Mouse (Mus musculus): ENCODE results near the gene Kcnma1. TPM values are rescaled to one million over a fixed set of nuclear protein-coding genes. Genes with fewer than 3 reads are reported as not detected.

The Kcnma1 gene
- total and polyA plus RNA-seq, 3 experiments = not detected

- no peak for DNase-seq (ENCODE audit: low read depth, low spot score)
- Histone ChIP-seq H3K9me3 (replicated peaks; ENCODE audit: insufficient read depth, low read length) (no peaks in the 10 kb centered on the region), H3K9ac (ENCODE audit: control insufficient read depth, low read depth, low read length, poor library complexity, severe bottlenecking) (no peak overlapping the region), H3K27ac (ENCODE audit: control insufficient read depth, low read depth, low read length) (no peak overlapping the region), H3K27me3 (ENCODE audit: control insufficient read depth in 1 of 2, insufficient read depth in 2 of 2, low read length in 2 of 2) (no peaks in the 10 kb centered on the region), H3K36me3 (ENCODE audit: control insufficient read depth in 1 of 2, insufficient read depth in 2 of 2, low read length in 2 of 2) (no peaks in the 10 kb centered on the region), H3K4me3 (ENCODE audit: control insufficient read depth in 1 of 2, insufficient read depth in 1 of 2, low read depth in 2 of 2, low read length in 2 of 2) (no peak overlapping the region), H3K4me1 (ENCODE audit: control insufficient read depth in 1 of 2, insufficient read depth in 2 of 2, low read length in 2 of 2) (no peaks in the 10 kb centered on the region), H3K79me2 (ENCODE audit: control insufficient read depth, insufficient read depth, low read length, poor library complexity) (no peaks in the 10 kb centered on the region)
- no peak for TF ChIP-seq MEF2A (IDR thresholded peaks at IDR 0.05; ENCODE audit: extremely low read depth, insufficient replicate concordance, low read depth, low read length, poor library complexity, severe bottlenecking)
- TF ChIP-seq ZMIZ1 (IDR thresholded peaks at IDR 0.05; ENCODE audit: low read depth, low read length) = no peak
- TF ChIP-seq NELFE (IDR thresholded peaks at IDR 0.05; ENCODE audit: low read depth, low read length) = no peak
- no peak for TF ChIP-seq MYC (IDR thresholded peaks at IDR 0.05; ENCODE audit: low read depth, low read length)
- no peak for TF ChIP-seq HCFC1 (IDR thresholded peaks at IDR 0.05; ENCODE audit: low read depth, low read length)
- no peak for TF ChIP-seq MXI1 (IDR thresholded peaks at IDR 0.05; ENCODE audit: low read depth, low read length)
- no peak for TF ChIP-seq ELF1 (IDR thresholded peaks at IDR 0.05; ENCODE audit: low read depth, low read length)
- TF ChIP-seq UBTF (IDR thresholded peaks at IDR 0.05; ENCODE audit: borderline replicate concordance, insufficient read depth, low read depth, low read length) = no peak
- no peak for TF ChIP-seq EP300 (IDR thresholded peaks at IDR 0.05; ENCODE audit: low read depth in 1 of 2, low read length in 2 of 2)
Observed at GRCm38 (mm10) chr14:23618973-23619372, 395.3 kb downstream of the Kcnma1 start.

GRCm38 (mm10) chr14:23618081-23618480 lies 396.2 kb downstream of the Kcnma1 start:
- H3K9ac ChIP-seq (ENCODE audit: control insufficient read depth, low read depth, low read length, poor library complexity, severe bottlenecking) = no peak overlapping the region
- no peak overlapping the region for H3K27ac ChIP-seq (ENCODE audit: control insufficient read depth, low read depth, low read length)
- no peaks in the 10 kb centered on the region for H3K27me3 ChIP-seq (ENCODE audit: control insufficient read depth in 1 of 2, insufficient read depth in 2 of 2, low read length in 2 of 2)
- H3K4me1 ChIP-seq (ENCODE audit: control insufficient read depth in 1 of 2, insufficient read depth in 2 of 2, low read length in 2 of 2) = no peaks in the 10 kb centered on the region
- H3K9me3 ChIP-seq (replicated peaks; ENCODE audit: insufficient read depth, low read length) = no peaks in the 10 kb centered on the region
- no peaks in the 10 kb centered on the region for H3K36me3 ChIP-seq (ENCODE audit: control insufficient read depth in 1 of 2, insufficient read depth in 2 of 2, low read length in 2 of 2)
- no peak overlapping the region for H3K4me3 ChIP-seq (ENCODE audit: control insufficient read depth in 1 of 2, insufficient read depth in 1 of 2, low read depth in 2 of 2, low read length in 2 of 2)
- no peak for DNase-seq (ENCODE audit: low read depth, low spot score)
- TF ChIP-seq ZKSCAN1 (IDR thresholded peaks at IDR 0.05; ENCODE audit: low read depth, low read length) = no peak
- no peak for TF ChIP-seq POLR2AphosphoS5 (IDR thresholded peaks at IDR 0.05; ENCODE audit: borderline replicate concordance, low read depth, low read length)
- no peak for TF ChIP-seq UBTF (IDR thresholded peaks at IDR 0.05; ENCODE audit: borderline replicate concordance, insufficient read depth, low read depth, low read length)
- TF ChIP-seq ZNF384 (IDR thresholded peaks at IDR 0.05; ENCODE audit: low read depth, low read length) = no peak
- TF ChIP-seq MAZ (IDR thresholded peaks at IDR 0.05; ENCODE audit: low read depth, low read length) = no peak
- H3K79me2 ChIP-seq (ENCODE audit: control insufficient read depth, insufficient read depth, low read length, poor library complexity) = no peaks in the 10 kb centered on the region

- no peaks in the 10 kb centered on the region for H3K9me3 ChIP-seq (replicated peaks; ENCODE audit: insufficient read depth, low read length)
- H3K4me1 ChIP-seq (ENCODE audit: control insufficient read depth in 1 of 2, insufficient read depth in 2 of 2, low read length in 2 of 2) = no peaks in the 10 kb centered on the region
- DNase-seq (ENCODE audit: low read depth, low spot score) = no peak
- no peak overlapping the region for H3K9ac ChIP-seq (ENCODE audit: control insufficient read depth, low read depth, low read length, poor library complexity, severe bottlenecking)
- no peak overlapping the region for H3K27ac ChIP-seq (ENCODE audit: control insufficient read depth, low read depth, low read length)
- no peaks in the 10 kb centered on the region for H3K79me2 ChIP-seq (ENCODE audit: control insufficient read depth, insufficient read depth, low read length, poor library complexity)
- H3K36me3 ChIP-seq (ENCODE audit: control insufficient read depth in 1 of 2, insufficient read depth in 2 of 2, low read length in 2 of 2) = no peaks in the 10 kb centered on the region
- no peak overlapping the region for H3K4me3 ChIP-seq (ENCODE audit: control insufficient read depth in 1 of 2, insufficient read depth in 1 of 2, low read depth in 2 of 2, low read length in 2 of 2)
- H3K27me3 ChIP-seq (ENCODE audit: control insufficient read depth in 1 of 2, insufficient read depth in 2 of 2, low read length in 2 of 2) = no peaks in the 10 kb centered on the region; a peak in 1 of 4 replicates
- no peak for TF ChIP-seq SIN3A (IDR thresholded peaks at IDR 0.05; ENCODE audit: low read length)
- no peak for TF ChIP-seq POLR2A (IDR thresholded peaks at IDR 0.05; ENCODE audit: control insufficient read depth in 1 of 2, insufficient read depth in 1 of 2, low read depth in 1 of 2, low read length in 2 of 2, poor library complexity in 1 of 2)
- TF ChIP-seq UBTF (IDR thresholded peaks at IDR 0.05; ENCODE audit: borderline replicate concordance, insufficient read depth, low read depth, low read length) = no peak
- TF ChIP-seq TCF12 (IDR thresholded peaks at IDR 0.05; ENCODE audit: low read depth, low read length) = no peak
- TF ChIP-seq MEF2A (IDR thresholded peaks at IDR 0.05; ENCODE audit: extremely low read depth, insufficient replicate concordance, low read depth, low read length, poor library complexity, severe bottlenecking) = no peak
- no peak for TF ChIP-seq ETS1 (IDR thresholded peaks at IDR 0.05; ENCODE audit: low read depth, low read length)
- no peak for TF ChIP-seq RCOR1 (IDR thresholded peaks at IDR 0.05; ENCODE audit: low read depth, low read length)
- no peak for TF ChIP-seq ZMIZ1 (IDR thresholded peaks at IDR 0.05; ENCODE audit: low read depth, low read length)
- no peak for TF ChIP-seq MAZ (IDR thresholded peaks at IDR 0.05; ENCODE audit: low read depth, low read length)
- no peak for TF ChIP-seq KAT2A (conservative IDR thresholded peaks at IDR 0.05; ENCODE audit: low read depth, low read length)
- TF ChIP-seq EP300 (IDR thresholded peaks at IDR 0.05; ENCODE audit: low read depth in 1 of 2, low read length in 2 of 2) = no peak
- TF ChIP-seq USF2 (IDR thresholded peaks at IDR 0.05; ENCODE audit: borderline replicate concordance in 1 of 2, insufficient read depth in 1 of 2, low read depth in 1 of 2, low read length in 2 of 2) = no peak
- no peak for TF ChIP-seq ZC3H11A (IDR thresholded peaks at IDR 0.05; ENCODE audit: low read depth, low read length)
- no peak for TF ChIP-seq JUND (IDR thresholded peaks at IDR 0.05; ENCODE audit: low read depth, low read length)
- no peak for TF ChIP-seq TBP (IDR thresholded peaks at IDR 0.05; ENCODE audit: low read depth, low read length)
- no peak for TF ChIP-seq POLR2AphosphoS2 (IDR thresholded peaks at IDR 0.05; ENCODE audit: low read length)
- TF ChIP-seq NRF1 (IDR thresholded peaks at IDR 0.05; ENCODE audit: insufficient read depth, low read depth, low read length, poor library complexity, severe bottlenecking) = no peak
Observed at GRCm38 (mm10) chr14:23610054-23610453, 404.2 kb downstream of the Kcnma1 start.

All from MEL (cell line).